Mouse (Mus musculus): ENCODE data around the gene St8sia6. TPM values are rescaled to one million over a fixed set of nuclear protein-coding genes. Genes with fewer than 3 reads are reported as not detected.
A peak's percentile ranks its signal among the peaks of the same experiment; 100 is the strongest.
"Not testable (repeated sequence)": the region's sequence is repeated elsewhere in the genome, so short reads cannot be mapped to it uniquely, and the experiment has no call there.

Gene St8sia6
- total RNA-seq (2021), result 1 to 10 TPM in 1 of 2 experiments, under 1 TPM in 1; 0.51 to 1.2 TPM
- long read RNA-seq, experiment 1, result 0 reads
- long read RNA-seq, experiment 2, full-length matches to known transcripts, result 2 of 2 reads
- long read RNA-seq, experiment 2, partial matches to known transcripts, result 0 of 2 reads
- long read RNA-seq, experiment 2, other reads (novel, unspliced or antisense), result 0 of 2 reads

DNA sequence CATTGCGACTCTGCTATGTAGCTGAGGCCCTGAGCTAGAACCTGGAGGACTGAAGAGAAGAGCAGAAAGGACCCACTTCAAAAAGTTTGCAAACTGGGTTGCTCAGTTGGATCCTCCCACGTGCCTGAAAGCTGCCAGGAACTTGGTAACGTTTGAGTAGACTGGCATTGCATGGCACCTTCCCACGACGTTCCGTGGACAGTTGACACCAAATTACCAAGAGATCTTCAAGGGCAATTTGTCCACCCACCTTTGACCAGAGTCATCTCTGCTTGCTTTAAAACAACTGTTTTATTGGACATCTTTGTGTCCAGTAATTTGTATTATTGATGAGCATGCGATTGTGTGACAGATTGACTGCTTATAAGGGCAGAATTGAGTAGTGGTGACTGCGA, at the start of gene St8sia6:
Gene St8sia6 (minus strand): TSS at position 96 of the 395 bp plus-strand sequence.
- DNase-seq (ENCODE audit: low spot score in 2 of 2), result no peak

DNA sequence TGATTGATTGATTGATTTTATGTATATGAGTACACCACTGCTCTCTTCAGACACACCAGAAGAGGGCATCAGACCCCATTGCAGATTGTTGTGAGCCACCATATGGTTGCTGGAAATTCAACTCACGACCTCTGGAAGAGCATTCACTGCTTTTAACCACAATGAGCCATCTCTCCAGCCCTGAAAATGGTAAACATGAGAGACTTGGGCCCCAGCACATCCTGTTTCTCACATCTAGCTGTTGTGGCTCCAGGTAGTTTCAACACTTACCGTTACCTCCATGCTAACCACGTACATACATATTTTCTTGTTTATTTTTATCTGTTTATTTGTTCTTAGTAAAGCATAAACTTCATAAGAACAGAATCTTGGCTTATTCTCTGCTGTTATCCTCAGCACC, 42.4 kb upstream of the St8sia6 start:
- no peak for DNase-seq (ENCODE audit: low spot score in 2 of 2)

DNA sequence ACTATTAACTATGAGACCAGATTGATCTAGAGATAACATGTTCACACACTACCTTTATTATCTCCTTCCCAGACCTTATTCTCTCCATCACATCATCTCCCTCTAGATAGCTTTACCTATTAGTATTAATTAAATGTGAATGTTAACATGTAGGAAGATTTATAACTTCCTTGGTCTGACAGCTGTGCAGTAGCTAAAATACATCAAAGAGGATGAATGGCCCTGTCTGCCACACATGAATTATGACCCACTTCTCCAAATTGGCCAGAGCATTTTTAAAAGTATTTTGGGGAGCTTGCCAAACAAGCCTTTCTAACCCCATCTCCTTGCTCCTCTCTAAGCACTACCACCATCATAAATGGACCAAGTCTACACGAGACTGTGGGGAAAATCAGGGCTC, 41.1 kb upstream of the St8sia6 start:
- DNase-seq (ENCODE audit: low spot score in 2 of 2), result no peak

DNA sequence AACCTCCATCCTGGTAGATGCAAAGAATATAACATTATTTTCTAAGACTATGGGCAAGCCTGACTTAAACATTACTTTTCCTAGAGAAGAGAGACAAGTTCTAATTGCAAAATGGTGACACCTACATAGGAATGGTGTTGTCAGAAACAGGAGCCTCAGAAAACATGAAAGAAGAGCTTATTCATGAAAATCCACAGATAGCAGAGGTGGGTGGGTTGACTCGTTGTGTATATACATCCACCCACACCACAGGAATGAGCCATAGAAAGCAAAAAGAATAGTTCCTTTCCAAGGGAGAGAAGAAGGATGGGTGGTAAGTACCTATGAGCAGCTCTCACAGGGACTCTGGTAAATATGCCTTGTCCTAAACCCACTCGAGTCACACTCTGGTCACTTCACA, 22.8 kb upstream of the St8sia6 start:
- no peak for DNase-seq (ENCODE audit: low spot score in 2 of 2)

DNA sequence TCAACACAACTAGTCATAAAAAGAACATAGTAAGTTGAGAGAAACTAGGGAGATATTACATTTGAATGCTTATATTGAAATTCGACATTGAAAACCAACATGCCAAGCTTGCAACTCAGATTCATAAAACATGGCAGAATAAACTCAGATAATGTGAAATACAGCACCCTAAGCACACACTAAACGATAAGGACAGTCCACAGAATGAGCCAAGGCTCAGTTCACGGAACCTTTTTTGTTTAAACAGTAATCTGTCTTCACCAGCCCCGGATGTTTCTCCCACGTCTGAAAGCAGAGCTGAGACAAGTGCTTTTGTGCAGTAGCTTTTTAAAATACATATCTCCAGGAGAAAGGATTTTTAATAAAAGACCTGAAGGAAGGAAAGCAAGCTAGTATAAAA, 14.7 kb upstream of the St8sia6 start:
- no peak for DNase-seq (ENCODE audit: low spot score in 2 of 2)

GRCm38 (mm10) chr2:13808008-13808407, 14.1 kb upstream of the St8sia6 start:
- no peak for DNase-seq (ENCODE audit: low spot score in 2 of 2)

- DNase-seq (ENCODE audit: low spot score in 2 of 2), result no peak
These were observed 12.3 kb upstream of the St8sia6 start for GRCm38 (mm10) chr2:13806120-13806519.

- no peak for DNase-seq (ENCODE audit: low spot score in 2 of 2)
These were observed 6.8 kb upstream of the St8sia6 start for GRCm38 (mm10) chr2:13800639-13801038.

DNA sequence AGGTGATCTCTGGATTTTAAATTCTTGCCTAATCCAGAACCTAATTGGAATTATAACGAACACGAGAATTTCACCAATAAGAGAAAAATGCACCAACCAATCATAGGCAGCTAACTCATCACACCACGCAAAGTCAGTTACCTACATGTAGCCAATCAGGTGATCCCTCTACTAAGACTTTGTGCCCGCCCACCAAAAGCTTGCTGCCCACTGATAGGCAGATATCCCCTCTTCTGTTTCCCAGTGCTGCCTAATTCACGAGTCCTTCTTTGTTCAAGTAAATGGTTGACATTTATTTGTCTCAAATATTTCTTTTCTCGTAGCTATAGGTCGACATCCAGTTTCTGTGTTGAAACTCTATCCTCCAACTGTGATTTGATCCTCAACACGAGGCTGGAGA, 582 bp upstream of the St8sia6 start:
- no peak for DNase-seq (ENCODE audit: low spot score in 2 of 2)

GRCm38 (mm10) chr2:13793054-13793968, 553 bp downstream of the St8sia6 start:
- peak; percentile 3 to 6 for DNase-seq (ENCODE audit: low spot score in 2 of 2)

- DNase-seq (ENCODE audit: low spot score in 2 of 2), result no peak
These were observed 1.4 kb downstream of the St8sia6 start for GRCm38 (mm10) chr2:13792256-13793005.

DNA sequence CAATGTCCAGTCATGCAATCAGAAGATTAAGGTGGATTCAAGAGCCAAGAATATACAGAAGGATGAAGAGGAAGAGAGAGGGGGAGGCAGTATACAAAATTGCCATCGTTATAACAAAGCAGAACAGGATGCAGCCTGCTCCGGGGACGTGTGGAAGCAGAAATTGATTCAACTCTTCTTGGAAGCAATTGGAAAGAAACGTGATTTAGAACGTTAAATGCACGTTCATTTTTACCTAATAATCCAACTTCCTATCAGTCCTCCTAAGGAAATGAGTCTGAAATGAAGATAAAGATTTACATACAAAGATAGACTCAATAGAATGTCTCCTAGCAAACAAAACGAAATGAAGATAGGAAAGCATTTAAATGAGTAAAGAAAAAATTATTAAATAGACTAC, 2.3 kb downstream of the St8sia6 start:
- DNase-seq (ENCODE audit: low spot score in 2 of 2), result no peak

GRCm38 (mm10) chr2:13789365-13789764, 4.5 kb downstream of the St8sia6 start:
- no peak for DNase-seq (ENCODE audit: low spot score in 2 of 2)

GRCm38 (mm10) chr2:13786577-13787168, 7.2 kb downstream of the St8sia6 start:
- DNase-seq (ENCODE audit: low spot score in 2 of 2), result no peak

- not testable (repeated sequence) for DNase-seq (ENCODE audit: low spot score in 2 of 2)
These were observed 7.9 kb downstream of the St8sia6 start for GRCm38 (mm10) chr2:13785992-13786391.

- no peak for DNase-seq (ENCODE audit: low spot score in 2 of 2)
These were observed 8.6 kb downstream of the St8sia6 start for GRCm38 (mm10) chr2:13785247-13785646.

DNA sequence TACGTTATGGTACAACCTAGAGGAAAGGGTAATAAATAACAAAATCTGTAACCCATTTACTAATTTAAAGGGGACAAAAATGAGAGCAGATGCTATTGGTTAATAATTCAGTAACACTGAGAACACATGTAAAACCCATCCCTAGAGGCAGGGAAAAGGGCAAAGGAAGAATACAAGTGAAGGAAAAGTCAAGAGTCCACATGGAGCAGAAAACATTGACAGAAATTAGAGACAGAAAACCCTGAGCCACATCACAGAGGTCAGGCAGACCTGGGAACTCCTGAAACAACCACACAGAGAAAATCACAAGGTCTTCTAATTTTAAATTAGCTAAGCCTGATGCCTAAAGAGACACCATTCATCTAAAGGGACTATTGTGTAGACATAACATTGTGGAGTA, 9.4 kb downstream of the St8sia6 start:
- DNase-seq (ENCODE audit: low spot score in 2 of 2), result no peak

- no peak for DNase-seq (ENCODE audit: low spot score in 2 of 2)
These were observed 16.8 kb downstream of the St8sia6 start for GRCm38 (mm10) chr2:13777032-13777431.

DNA sequence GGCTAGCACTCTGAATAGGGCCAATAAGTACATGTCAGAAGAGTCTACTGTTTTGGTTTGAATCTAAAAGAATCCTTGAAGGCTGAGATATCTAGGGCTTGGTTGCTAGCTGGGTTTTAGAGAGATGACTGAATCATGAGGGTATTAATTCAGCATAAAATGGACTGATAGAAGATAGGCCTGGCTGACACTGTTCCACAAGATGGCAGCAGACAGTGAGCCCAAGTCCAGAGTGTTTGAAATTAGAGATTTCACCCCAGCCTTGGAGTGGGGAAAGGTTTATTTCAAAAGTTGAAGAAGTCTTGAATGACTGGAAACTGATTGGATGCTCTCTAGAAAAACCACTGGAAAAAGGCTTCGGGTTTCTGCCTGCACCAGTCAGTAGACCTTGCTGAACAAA, 17.4 kb downstream of the St8sia6 start:
- no peak for DNase-seq (ENCODE audit: low spot score in 2 of 2)

- no peak for DNase-seq (ENCODE audit: low spot score in 2 of 2)
These were observed 18.8 kb downstream of the St8sia6 start for GRCm38 (mm10) chr2:13775056-13775455.

DNA sequence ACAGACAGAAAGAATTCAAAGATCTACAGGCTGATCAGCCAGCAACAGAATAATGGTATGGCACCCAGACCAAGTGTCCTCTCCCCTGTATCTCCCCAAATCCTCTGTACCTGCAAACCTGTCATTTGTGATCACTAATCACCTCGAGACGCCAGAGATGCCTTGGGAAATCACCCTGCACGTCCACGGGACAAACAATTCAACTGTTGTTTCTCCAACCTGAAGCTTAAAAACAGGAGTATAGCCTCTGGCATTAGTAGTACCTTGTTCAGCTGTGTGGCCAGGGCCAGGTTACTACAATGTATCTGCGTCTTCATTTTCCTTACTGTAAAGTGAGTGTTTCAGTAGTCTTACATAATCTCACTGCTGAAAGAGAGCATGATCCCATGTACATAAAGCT, 25.3 kb downstream of the St8sia6 start:
- no peak for DNase-seq (ENCODE audit: low spot score in 2 of 2)
